Mouse (Mus musculus) megakaryocyte, adult 5-6 weeks (primary cell): Measurements from ENCODE around the gene 3110082J24Rik. TPM values are rescaled to one million over a fixed set of nuclear protein-coding genes. Genes with fewer than 3 reads are reported as not detected.

Experiments used
- ATAC-seq: 2 replicates; pipeline ENCODE4 v1.8.0; 2016; ENCODE audit warnings: mild to moderate bottlenecking, inconsistent platforms; ENCODE audit not compliant: poor library complexity, severe bottlenecking
- total RNA-seq, 2 experiments: library from RNA; stranded (forward) in 1 of 2; stranded (reverse) in 1 of 2; fragments of 153-499, 151-499 nt in 1 of 2; fragments of 221-1000, 200-1000 nt in 1 of 2; gene quantifications; 2 replicates each; pipeline versions ENCODE4 v1.2.3 to v1.2.4; 2015 to 2017

The 3110082J24Rik gene
- not detected in 2 replicates for total RNA-seq (2015)
- total RNA-seq (2017) = not detected in 2 replicates

DNA sequence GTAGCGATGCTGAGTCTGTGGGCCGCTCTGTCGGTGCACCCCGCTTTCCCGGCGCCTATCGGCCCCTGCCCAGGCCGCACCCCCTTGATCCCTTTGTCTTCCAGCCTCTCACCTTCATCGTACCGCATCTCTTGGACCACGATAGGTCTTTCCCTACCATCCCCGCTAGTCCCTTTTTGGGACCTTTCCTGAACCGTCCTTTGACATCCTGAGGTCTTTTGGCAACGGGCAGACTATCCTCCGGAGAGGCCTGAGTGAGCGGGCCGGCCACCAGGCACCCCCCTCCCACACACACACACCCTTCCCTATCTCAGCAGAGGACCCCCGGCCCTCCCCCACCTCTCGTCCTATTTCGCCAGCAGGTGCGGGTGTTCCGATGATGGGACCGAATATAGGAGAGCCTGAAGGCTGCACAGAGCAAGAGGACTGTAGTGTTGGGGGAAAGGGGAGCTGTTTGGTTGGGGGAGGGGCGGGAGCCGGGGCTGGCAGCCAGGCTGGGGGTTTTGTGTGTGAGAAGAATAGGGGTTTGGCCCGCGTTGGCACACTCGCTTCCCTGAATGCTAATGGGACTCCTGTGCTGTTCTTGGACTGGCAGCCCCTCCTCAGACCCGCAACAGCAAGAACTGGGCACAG is at the start of gene 3110082J24Rik:
Gene 3110082J24Rik (minus strand): TSS at position 419 of the 633 bp plus-strand sequence.
- no peak for ATAC-seq

DNA sequence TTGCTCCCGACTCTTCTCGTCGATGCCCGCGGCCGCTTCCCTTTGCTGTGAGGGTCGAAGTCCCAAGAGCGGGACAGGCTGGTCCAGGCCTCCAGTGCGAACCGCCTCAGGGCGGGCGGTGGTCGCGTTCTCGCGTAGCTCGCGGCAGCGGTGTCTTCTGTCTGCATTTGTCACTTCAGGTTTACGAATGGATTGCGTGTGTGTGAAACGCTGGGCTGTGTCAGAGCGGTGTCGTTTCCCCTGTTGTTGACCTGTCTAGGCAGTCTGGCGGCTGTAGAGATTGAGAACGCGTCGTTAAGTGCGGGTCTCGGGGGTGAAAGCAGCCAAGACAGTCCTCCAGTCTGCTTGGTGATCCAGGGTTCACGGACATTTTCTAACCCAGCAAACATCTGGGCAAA is 49.5 kb upstream of the 3110082J24Rik start:
- 0 out of 2 replicates have a peak, but pooled peaks have one; percentile 27 for ATAC-seq

DNA sequence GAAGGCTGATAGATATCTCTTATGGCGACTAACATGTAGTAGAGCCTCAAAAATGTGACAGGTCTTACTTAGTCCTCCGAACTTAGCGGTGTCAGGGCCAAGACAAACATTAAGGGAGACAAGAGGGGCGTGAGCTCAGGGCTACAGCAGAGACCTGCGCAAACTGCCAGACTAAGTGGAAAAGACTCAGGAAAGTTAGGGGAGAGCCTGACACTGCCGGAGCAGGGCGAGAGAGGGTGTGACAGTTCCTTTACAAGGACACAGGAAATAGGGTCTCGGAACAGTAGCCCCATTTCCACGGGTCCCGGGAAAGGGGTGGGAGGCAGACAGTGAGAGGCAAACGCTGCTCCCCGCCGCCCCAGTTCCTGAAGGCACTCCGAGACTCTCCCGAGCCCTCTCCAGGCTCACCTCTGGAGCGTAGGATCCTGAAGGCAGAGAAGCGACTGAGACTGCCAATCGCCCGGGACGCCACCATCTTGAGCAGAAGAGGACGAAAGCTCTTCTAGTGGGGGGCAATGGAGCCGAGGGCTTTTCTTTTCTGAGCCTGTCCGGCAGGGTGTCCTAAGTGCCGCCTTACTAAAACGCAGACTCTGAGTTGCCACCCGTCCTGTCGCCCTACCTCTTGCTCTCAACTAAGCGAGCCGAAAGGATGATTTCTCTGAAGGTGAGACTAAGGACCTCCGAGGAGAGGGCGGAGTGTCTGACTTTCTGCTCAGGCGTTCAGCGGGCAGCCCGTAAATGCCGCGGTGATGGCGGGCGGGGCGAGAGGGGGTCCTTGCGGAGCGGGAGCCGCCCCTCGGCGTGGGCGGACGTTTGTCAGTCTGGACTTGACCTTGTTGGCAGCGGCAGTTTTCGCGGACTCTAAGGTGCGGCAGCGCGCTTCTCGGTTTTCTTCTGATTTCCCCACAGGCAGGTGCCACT is 48.8 kb upstream of the 3110082J24Rik start, which contains the start of the genes Hadha and Hadhb:
Gene Hadha (minus strand): TSS at position 689 of the 921 bp plus-strand sequence.
Gene Hadhb (plus strand): TSS at position 775 of the 921 bp plus-strand sequence.
- peak; percentile 94 for ATAC-seq

DNA sequence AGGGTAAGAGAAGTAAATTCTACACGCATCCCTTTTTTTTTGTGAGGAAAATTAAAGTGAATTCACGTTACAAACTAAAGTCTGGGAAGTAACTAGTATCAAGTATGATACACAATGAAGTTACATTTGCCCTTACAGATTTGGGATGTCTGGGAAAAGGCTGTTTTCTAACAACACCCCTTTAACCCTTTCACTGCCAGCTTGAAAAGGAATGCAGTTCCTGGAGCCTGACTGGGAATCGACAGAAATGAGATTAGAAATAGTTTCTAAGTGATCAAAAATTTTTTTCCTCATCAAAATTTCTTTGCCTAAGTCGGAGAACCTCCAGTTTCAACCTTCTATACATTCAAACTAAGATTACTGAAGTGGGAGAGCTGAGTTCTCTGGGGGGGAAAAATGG is 48.1 kb upstream of the 3110082J24Rik start:
- ATAC-seq = no peak

DNA sequence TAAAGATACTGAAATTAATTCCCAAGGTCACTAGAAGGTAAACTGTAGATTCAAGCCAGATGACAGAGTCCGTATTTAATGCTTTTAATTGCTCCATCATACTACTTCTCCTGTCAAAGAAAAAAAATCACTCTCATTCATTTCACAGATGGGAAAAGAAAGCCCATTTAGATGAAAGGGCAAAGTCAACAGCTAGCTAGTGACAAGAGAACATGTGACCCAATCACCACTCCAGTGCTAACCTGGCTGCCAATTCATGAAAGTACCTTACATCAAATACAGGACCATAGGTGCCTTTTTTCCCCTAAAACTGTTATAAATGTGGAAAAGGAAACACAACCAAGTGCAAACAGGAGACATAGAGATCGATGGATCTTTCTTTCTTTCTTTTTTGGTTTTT is 47.3 kb upstream of the 3110082J24Rik start:
- ATAC-seq = no peak

DNA sequence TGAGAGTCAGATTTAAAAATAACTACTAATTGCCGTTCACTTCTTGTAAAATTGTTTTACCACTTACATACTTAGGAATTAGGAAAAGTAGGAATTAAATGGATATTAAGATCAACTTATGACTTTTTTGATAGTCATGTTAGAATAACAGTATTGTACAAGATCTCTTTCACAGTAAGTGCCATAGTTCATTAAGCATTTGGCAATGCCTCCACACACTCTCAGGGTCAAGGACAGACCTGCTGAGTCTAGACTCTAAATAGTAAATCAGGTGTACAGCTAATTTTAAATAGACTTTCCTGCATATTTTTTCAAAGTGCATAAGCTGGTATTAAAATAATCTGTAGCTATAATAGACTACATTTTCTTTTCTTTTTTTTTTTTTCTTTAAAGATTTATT is 46.5 kb upstream of the 3110082J24Rik start:
- ATAC-seq = no peak

DNA sequence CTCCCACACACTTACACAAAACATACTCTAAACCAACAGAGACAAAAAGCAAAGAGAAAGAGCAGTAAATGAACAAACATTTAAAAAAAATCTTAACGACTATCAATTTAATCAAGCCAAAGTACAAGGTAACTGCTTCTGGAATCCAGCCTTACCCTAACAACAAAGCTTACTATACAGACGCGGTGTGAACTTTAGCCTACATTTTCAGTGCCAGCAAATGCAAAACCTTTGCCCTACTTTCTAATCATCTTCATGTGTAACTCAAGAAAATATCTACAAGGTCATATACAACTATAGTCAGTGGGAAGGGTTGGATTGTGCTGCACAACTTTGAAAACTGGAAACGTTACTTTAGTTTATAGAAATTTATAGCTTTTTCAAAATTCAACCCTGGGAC is 46.1 kb upstream of the 3110082J24Rik start:
- no peak for ATAC-seq

DNA sequence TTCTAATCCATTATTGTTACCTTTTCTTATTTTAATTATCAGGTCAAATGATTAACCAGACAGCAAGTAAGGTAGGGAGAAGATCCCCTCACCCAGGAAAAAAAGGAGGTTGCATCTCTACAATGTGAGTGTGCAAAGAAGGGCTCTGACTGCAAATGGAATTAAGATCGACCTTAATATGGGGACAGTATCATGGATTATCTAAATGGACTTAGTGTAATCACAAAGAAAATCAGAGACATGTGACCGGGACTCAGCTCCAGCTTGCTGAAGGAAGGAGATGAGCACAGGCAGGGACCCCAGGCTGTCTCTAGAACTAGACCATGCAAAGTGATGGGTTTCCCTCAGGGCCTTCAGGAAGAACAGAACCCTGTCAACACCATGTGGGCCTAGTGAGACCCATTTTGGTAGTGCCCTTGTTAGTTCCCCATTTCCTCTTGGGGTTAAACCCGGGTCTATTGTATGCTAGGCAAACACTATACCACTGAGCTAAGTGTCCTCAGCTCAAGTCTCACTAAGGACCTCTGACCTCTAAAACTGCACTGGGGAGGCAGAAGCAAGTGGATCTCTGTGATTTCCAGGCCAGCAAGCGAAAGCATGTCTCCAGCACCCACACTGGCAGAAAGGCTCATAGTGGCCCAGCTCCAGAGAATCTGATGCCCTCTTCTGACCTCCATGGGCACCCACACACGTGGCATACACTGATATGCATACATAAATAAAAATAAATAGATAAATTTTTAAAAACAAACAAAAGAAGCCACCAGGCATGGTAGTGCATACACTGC is 42.4 kb upstream of the 3110082J24Rik start:
- 0 out of 2 replicates have a peak, but pooled peaks have one; percentile 30 for ATAC-seq

DNA sequence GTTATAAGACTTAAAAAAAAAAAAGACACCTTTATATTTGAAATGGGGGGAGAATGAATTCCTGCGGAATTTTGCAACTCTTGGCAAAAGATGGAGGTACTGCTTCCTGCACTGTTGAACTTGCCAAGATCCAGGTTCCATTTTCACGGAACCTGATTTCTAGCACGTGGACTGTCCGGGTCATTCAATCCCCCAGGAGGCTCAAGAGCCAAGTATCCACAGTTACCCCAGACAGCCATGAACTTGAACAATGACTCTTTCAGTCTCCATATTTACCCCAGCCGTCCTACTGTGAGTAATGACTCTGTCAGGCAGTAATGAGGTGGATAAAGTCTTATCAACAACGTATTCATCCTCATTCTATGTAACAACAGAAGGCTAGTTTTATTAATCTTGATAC is 40.6 kb upstream of the 3110082J24Rik start:
- no peak for ATAC-seq

DNA sequence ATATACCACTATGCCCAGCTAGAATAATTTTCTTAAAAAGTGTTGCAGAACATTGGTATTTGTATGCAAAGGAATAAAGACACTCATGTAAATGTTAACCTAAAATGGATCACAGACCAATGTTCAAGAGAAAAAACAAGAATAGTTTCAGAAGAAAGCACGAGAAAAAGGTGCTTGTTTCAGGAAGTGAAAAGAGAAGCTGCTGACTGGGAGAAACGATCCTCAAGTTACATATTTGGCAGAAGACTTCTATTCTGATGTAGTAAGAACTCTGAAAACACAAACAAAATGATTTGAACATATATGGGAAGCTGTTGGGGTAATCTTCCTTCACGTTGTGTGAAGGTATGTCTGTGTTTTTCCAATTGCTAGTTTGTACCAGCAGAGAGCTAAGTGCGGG is 32.3 kb upstream of the 3110082J24Rik start:
- ATAC-seq = no peak

DNA sequence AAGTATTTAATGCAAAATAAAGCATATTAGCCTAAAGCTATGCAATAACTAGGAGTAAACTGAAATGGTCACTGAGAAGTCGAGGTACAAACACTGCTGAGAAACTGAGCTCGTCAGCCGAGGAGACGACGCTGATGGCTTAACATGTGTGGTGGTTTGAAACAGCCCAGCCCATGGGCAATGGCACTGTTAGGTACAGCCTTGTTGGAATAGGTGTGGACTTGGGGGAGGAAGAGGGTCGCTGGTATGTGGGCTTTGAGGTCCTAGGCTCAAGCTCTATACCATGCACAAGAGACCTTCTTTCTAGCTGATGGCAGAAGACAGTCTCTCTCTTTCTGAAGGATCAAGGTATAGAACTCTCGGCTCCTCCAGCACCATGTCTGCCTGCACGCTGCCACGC is 31.4 kb upstream of the 3110082J24Rik start:
- no peak for ATAC-seq

DNA sequence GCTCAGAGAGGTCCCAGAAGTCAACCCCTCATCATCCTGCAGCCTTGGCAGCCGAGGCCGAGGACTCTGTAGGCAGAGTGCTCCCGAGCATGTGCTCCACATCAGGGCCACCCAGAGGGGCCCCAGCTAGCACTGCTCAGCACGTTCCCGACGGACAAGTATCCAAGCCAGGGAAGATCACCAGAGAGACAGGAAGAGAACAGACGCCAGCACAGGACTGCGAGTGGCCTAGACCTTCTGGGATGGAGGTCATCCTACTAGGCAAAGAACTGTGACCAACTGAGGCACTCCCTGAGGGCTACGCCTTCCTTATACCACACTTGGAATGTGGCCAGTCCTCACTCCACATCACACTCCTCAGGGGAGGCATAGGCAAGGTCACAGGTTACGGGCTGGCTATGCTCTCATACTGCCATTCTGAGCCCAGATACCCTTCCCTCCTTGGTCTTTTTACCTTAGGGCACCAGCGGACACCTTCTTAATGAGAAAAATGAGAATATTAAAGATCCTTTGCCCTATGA is 29.9 kb upstream of the 3110082J24Rik start:
- ATAC-seq = no peak

DNA sequence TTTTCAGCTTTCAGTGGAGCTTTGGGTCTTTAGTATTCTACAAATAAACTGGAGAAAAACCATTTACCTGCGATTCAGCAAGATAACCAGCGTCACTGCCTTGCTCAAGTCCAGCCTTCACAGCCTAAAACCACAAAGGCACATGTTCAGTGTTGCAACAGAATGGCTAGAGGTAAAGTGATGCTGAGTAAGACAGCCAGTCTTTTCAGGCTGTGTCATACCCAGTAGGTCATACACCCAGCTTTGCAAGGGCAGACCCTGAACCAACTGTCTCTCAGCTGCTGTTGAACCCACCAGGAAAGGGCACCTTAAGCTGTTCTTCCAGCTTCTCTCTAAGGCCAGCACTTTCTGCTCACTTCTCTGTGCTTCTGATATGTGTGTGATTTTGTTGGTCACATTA is 26.3 kb upstream of the 3110082J24Rik start:
- ATAC-seq = peak; percentile 91

DNA sequence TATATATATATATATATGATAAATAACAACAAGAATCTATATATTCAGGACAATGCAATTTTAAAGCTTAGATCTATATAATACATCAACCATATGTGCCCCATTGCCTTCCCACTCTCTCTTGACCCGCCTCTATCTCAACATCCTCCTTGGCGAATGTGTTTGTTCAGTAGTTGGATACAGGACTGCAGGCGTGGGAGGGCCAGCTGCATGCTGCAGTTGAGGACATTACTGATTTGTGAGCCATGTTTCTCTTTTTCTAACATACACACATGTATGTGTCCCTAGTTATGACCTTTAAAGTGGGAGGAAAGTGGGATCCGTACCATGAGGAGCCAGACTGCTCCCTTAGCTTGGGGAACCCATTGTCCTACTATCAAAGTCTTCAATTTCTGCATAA is 25.4 kb upstream of the 3110082J24Rik start:
- ATAC-seq = no peak

DNA sequence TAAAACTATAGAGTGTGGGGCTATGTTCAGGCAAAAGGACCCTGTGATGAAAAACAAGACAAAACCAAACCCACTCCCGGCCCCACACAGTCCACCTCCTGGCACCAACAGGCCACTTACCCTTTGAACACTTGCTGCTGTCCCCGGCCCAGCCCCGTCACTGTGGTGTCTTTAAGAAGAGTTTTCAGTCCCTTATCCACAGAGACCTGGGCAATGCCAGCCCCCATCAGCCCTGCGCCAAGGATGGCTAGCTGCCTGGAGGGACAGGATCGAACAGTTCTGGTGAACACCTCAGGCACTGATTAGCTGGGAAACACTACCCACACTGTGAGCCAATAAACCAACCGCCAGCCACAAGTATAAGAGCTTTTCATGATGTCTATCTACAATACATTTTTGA is 22.8 kb upstream of the 3110082J24Rik start:
- ATAC-seq = no peak

DNA sequence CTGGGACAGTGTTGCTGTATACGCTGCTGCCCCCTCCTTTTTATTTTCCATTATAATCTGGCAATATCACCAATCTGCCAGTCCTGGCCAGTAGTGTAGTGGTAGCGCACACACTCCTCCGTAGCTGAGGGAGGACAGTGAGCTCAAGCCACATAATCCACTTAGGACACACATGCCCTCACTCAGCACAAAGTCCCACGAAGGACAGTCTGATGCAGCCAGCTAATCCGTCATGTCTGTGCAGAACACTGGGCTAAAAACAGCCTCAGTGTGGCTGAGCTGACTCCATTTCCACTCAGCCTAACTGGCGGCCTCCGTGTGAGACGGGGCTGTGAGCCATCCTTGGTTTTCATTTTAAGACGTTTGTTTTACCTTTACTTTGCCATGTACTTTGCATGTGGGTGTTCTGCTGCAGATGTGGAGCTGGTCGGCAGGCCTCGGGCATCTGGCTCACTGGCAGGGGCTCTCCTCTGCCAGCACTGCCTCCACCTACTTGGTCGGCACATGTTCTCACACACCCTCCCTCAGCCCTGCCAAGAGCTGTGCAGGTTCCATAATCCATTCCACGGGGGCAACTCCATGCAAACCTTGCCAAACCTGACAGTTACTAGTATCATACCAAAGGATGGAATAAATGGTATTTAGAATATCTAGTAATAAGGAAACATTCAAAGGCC is 22.2 kb upstream of the 3110082J24Rik start:
- ATAC-seq = no peak

DNA sequence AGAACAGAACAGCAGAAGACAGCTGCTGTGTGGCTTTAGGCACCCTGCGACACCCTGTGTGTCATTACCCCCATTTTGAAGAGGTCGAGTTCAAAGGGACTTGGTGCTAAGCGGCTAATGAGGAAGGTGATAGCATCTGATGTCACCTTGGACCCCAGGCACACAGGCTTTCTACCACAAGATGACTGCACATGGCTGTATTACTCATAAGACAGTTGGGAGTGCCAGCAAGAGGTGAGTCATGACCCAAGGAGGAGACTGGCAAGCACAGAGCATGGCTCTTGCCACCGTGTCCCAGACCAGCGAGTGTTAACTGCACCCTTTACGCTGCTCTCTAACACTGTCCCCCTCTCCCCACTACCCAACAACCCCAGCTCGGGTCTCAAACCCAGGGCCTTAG is 20.9 kb upstream of the 3110082J24Rik start:
- ATAC-seq = no peak

DNA sequence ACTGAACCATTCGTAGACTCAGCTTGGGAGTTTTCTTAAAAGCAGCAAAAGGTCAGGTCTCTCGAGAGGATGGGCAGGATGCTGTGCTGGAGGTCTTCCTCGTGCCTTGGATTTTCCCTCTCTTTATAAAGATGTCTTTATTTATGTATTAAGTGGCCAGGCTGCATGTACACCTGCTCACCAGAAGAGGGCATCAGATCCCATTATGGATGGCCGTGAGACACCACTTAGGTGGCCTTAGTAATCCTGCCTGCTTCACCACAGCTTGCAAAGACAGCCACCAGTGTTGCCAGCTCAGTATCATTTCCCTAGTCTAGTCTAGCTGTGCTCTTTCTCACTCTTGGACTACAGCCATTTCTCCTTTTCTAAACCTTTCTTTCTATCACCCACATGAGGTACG is 19.7 kb upstream of the 3110082J24Rik start:
- ATAC-seq = peak; percentile 75

DNA sequence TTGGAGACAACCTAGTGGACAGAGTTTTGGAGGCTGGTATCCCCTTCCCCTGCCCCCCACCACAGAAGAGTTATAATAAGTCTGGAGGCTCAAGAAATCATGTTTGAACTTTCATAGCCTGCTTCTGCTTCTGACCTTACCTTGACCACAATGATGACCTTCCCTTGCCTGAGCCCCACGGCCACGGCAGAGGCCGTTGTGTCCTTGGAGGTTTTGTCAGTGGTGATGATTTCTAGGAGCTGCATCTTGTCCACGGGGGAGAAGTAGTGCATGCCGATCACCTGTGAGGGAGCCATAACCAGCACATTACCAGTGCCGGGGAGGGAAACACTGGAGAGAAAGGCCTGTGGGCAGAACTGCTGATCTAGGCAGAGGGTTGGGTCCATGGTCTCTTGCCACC is 16.6 kb upstream of the 3110082J24Rik start:
- ATAC-seq = no peak

DNA sequence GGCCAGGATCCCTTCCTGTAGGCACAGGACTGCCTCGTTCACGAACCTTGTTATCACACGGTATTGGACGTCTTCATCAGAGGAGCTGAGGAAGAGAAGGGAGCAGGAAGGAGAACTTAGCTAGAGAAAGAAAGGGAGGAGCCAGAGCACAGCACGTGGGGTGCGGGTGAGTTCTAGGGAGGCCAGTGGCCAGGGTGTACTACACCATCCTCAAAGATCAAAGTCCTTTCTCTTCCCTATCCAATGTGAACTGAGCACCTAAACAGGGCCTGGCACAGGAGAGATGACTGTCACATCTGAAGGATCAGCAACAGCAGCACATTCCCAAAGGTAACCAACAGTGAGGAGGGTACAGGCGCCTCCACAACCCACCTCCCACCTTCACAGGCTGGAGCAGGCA is 14.2 kb upstream of the 3110082J24Rik start:
- ATAC-seq = no peak
